Mouse (Mus musculus) liver, embryonic 14.5 days (tissue): ENCODE data around the gene Gal3st2. TPM values are rescaled to one million over a fixed set of nuclear protein-coding genes. Genes with fewer than 3 reads are reported as not detected.
"Not testable (repeated sequence)": the region's sequence is repeated elsewhere in the genome, so short reads cannot be mapped to it uniquely, and the experiment has no call there.

Experiments
- ATAC-seq: fragments of 200-750 bp; cut with Nextera tagmentation; 2 replicates; pipeline ENCODE4 v1.8.0; 2017; ENCODE audit warnings: moderate number of reproducible peaks, mild to moderate bottlenecking, moderate library complexity; ENCODE audit not compliant: insufficient read depth
- DNase-seq, 3 experiments: peaks; one replicate each; pipeline ENCODE4 v3.0.0-alpha.2; 2012 to 2013; ENCODE audit warnings: low read depth in 3 of 3, low spot score in 3 of 3
- H3K27ac ChIP-seq: fragments of 300-500 bp; sonication (generic); 2 replicates; pipeline ENCODE4 v1.5.1; 2014; ENCODE audit warnings: moderate library complexity, mild to moderate bottlenecking, control low read depth, inconsistent platforms
- H3K27me3 ChIP-seq: fragments of 300-500 bp; sonication (generic); 2 replicates; pipeline ENCODE4 v1.6.1; 2014; ENCODE audit warnings: mild to moderate bottlenecking, low read length, moderate library complexity; ENCODE audit not compliant: control insufficient read depth, insufficient read depth
- H3K36me3 ChIP-seq: fragments of 300-500 bp; sonication (generic); replicated peaks from 2 replicates; pipeline ENCODE4 v1.6.1; 2014; ENCODE audit warnings: low read depth; ENCODE audit not compliant: control insufficient read depth, insufficient read depth
- H3K4me1 ChIP-seq, 2 experiments: fragments of 200-500 bp in 1 of 2; fragments of 300-500 bp in 1 of 2; sonication (generic) in 1 of 2; replicated peaks; 2 replicates each; pipeline ENCODE4 v1.6.1; 2012 to 2014; ENCODE audit warnings: antibody characterized with exemption in 1 of 2, inconsistent platforms in 1 of 2, low read length in 1 of 2; ENCODE audit not compliant: control insufficient read depth in 2 of 2, insufficient read depth in 2 of 2
- H3K4me2 ChIP-seq: fragments of 300-500 bp; sonication (generic); 2 replicates; pipeline ENCODE4 v1.6.1; 2014; ENCODE audit warnings: low read depth, mild to moderate bottlenecking, control low read depth, moderate library complexity
- H3K4me3 ChIP-seq, 2 experiments: fragments of 200-500 bp in 1 of 2; fragments of 300-500 bp in 1 of 2; sonication (generic) in 1 of 2; 2 replicates each; pipeline ENCODE4 v1.5.1; 2012 to 2014; ENCODE audit warnings: low read depth in 2 of 2, low read length in 2 of 2, mild to moderate bottlenecking in 2 of 2, control low read depth in 1 of 2, inconsistent platforms in 1 of 2, moderate library complexity in 1 of 2; ENCODE audit not compliant: insufficient read depth in 1 of 2
- H3K9ac ChIP-seq: fragments of 300-500 bp; sonication (generic); replicated peaks from 2 replicates; pipeline ENCODE4 v1.6.1; 2014; ENCODE audit warnings: mild to moderate bottlenecking, control low read depth, moderate library complexity
- H3K9me3 ChIP-seq: fragments of 300-500 bp; sonication (generic); 2 replicates; pipeline ENCODE4 v1.6.1; 2016; ENCODE audit warnings: low read length, mixed read lengths; ENCODE audit not compliant: control insufficient read depth
- CTCF ChIP-seq: IDR thresholded peaks from 2 replicates; pipeline ENCODE4 v1.5.1; 2016; ENCODE audit warnings: antibody characterized with exemption, low read depth, control low read depth
- EP300 ChIP-seq: IDR thresholded peaks from 2 replicates; pipeline ENCODE4 v1.6.1; 2016; ENCODE audit warnings: antibody characterized with exemption, low read depth
- WGBS: fragments of 180-500 bp; shearing (Covaris S2); extraction: QIAGEN DNeasy Blood & Tissue Kit; methylation state at CpG from one replicate; pipeline ENCODE4 v1.1.7; 2014; ENCODE audit not compliant: insufficient replicate concordance; 5-methylcytosine and 5-hydroxymethylcytosine counted together
- polyA plus RNA-seq, 2 experiments: library from polyadenylated mRNA; depleted of rRNA in 1 of 2; stranded (reverse) in 1 of 2; unstranded in 1 of 2; fragments of >200 nt; fragmentation: Nextera tagmentation in 1 of 2; extraction: Ambion mirVana in 1 of 2; gene quantifications; 2 replicates each; pipeline versions ENCODE4 v1.2.1 to v1.2.3; 2012 to 2014

Gene Gal3st2
- polyA plus RNA-seq, 2 experiments = not detected

GRCm38 (mm10) chr1:93855790-93856189 lies 5.3 kb upstream of the Gal3st2 start:
- not testable (repeated sequence) for H3K4me3 ChIP-seq, DNase-seq, ATAC-seq, H3K4me1 ChIP-seq, H3K9me3 ChIP-seq, H3K27me3 ChIP-seq, H3K4me2 ChIP-seq, H3K9ac ChIP-seq, H3K27ac ChIP-seq, H3K36me3 ChIP-seq
- WGBS = 28% methylated on average over 4 of the region's 4 CpGs

- H3K4me2 ChIP-seq = no peak overlapping the region
Measured at GRCm38 (mm10) chr1:93857370-93857769, 3.7 kb upstream of the Gal3st2 start.

GRCm38 (mm10) chr1:93857991-93858390 lies 3.1 kb upstream of the Gal3st2 start:
- DNase-seq = no peak
- WGBS = 69% methylated on average over 3 of the region's 3 CpGs
- H3K9ac ChIP-seq = no peak overlapping the region
- TF ChIP-seq CTCF (no peak), EP300 (no peak)
- H3K4me3 ChIP-seq = no peak overlapping the region
- H3K4me2 ChIP-seq = no peak overlapping the region
- ATAC-seq = no peak
- H3K36me3 ChIP-seq = no peaks in the 10 kb centered on the region
- no peaks in the 10 kb centered on the region for H3K27me3 ChIP-seq
- H3K4me1 ChIP-seq = no peaks in the 10 kb centered on the region
- no peaks in the 10 kb centered on the region for H3K9me3 ChIP-seq
- no peak overlapping the region for H3K27ac ChIP-seq

More at GRCm38 (mm10) chr1:93857370-93857769, 3.7 kb upstream of the Gal3st2 start:
- Histone ChIP-seq H3K4me3 (no peak overlapping the region), H3K27ac (no peak overlapping the region), H3K9me3 (no peaks in the 10 kb centered on the region), H3K27me3 (no peaks in the 10 kb centered on the region), H3K36me3 (no peaks in the 10 kb centered on the region), H3K9ac (no peak overlapping the region), H3K4me1 (no peaks in the 10 kb centered on the region)
- DNase-seq = no peak
- ATAC-seq = no peak
- no peak for TF ChIP-seq EP300
- TF ChIP-seq CTCF = no peak
- WGBS = 71% methylated on average over 6 of the region's 6 CpGs

GRCm38 (mm10) chr1:93859619-93860018 lies 1.5 kb upstream of the Gal3st2 start:
- DNase-seq (no peak), ATAC-seq (no peak)
- H3K9me3 ChIP-seq = no peaks in the 10 kb centered on the region
- no peak overlapping the region for H3K4me3 ChIP-seq
- H3K27ac ChIP-seq = no peak overlapping the region
- H3K4me1 ChIP-seq = no peaks in the 10 kb centered on the region
- no peak for TF ChIP-seq EP300
- no peak for TF ChIP-seq CTCF
- H3K27me3 ChIP-seq = no peaks in the 10 kb centered on the region
- no peak overlapping the region for H3K9ac ChIP-seq
- no peak overlapping the region for H3K4me2 ChIP-seq
- no peaks in the 10 kb centered on the region for H3K36me3 ChIP-seq

- not testable (repeated sequence) for H3K36me3 ChIP-seq, DNase-seq, H3K27me3 ChIP-seq, H3K27ac ChIP-seq, H3K9ac ChIP-seq, H3K9me3 ChIP-seq, H3K4me2 ChIP-seq, ATAC-seq, H3K4me3 ChIP-seq, H3K4me1 ChIP-seq
- WGBS = 33% methylated on average over 1 of the region's 1 CpGs
Measured at GRCm38 (mm10) chr1:93871594-93872105, 10.5 kb downstream of the Gal3st2 start.

GRCm38 (mm10) chr1:93874405-93874804 lies 13.3 kb downstream of the Gal3st2 start:
- H3K4me3 ChIP-seq, ATAC-seq, H3K27me3 ChIP-seq, H3K27ac ChIP-seq, H3K4me1 ChIP-seq, H3K9ac ChIP-seq, H3K4me2 ChIP-seq, DNase-seq, H3K36me3 ChIP-seq, H3K9me3 ChIP-seq: not testable (repeated sequence)
- 84% methylated on average over 11 of the region's 22 CpGs for WGBS

- WGBS = no CpG with 5 or more reads among the region's 11 CpGs
- H3K9ac ChIP-seq, H3K4me3 ChIP-seq, H3K9me3 ChIP-seq, DNase-seq, H3K27ac ChIP-seq, H3K4me1 ChIP-seq, H3K27me3 ChIP-seq, ATAC-seq, H3K4me2 ChIP-seq, H3K36me3 ChIP-seq: not testable (repeated sequence)
Measured at GRCm38 (mm10) chr1:93881778-93882177, 20.7 kb downstream of the Gal3st2 start.

GRCm38 (mm10) chr1:93890936-93891335 lies 29.8 kb downstream of the Gal3st2 start:
- not testable (repeated sequence) for ATAC-seq, H3K4me1 ChIP-seq, H3K9me3 ChIP-seq, H3K27ac ChIP-seq, H3K27me3 ChIP-seq, H3K4me3 ChIP-seq, H3K9ac ChIP-seq, DNase-seq, H3K4me2 ChIP-seq, H3K36me3 ChIP-seq
- 43% methylated on average over 1 of the region's 1 CpGs for WGBS
